Mouse (Mus musculus) 3T3-L1 (cell line): Measurements from ENCODE around the gene Adamtsl1.

Source experiments
- DNase-seq: peaks from one replicate; pipeline ENCODE4 v3.0.0-alpha.2; 2015; ENCODE audit warnings: low read depth, low spot score

Gene Adamtsl1

GRCm38 (mm10) chr4:85669735-85670134, 155.8 kb downstream of the Adamtsl1 start:
- no peak for DNase-seq

DNA sequence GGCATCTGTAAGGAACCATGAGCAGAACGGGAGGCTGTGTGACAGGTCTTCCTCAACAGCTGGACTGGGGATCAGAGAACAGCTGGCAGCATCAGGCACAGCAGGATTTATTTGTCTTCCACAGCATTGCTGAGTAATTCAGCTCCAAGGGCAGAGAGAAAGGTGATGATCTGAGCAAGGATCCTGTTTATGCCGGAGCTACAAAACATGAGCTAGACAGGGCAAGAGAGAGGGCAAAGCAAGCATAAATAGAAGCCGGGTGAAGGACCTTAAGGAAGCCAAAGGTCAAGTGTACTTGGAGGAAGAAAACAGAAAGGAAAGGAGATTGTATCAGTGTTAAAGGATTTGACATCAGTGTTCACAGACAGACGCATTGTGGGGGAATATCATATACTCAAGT, 158.3 kb downstream of the Adamtsl1 start:
- DNase-seq, result no peak

DNA sequence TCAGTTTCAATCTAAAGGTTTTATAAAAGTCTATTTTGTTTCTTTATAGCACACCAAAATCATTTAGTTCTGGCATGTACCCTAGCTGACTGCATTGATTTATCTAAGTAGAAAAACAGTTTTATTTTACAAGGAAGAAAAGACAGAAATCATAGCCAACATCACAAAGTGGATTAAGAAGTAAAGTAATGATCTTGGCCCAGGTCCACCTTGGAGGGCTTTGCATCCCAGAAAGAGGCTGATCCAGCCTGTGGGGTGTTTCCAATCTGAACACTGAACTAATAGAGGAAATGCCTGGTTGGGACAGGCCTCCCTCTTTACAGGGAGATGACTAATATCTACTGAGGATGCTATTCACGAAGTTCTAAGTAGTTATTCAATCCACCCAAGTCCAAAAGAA, 163.6 kb downstream of the Adamtsl1 start:
- no peak for DNase-seq

DNA sequence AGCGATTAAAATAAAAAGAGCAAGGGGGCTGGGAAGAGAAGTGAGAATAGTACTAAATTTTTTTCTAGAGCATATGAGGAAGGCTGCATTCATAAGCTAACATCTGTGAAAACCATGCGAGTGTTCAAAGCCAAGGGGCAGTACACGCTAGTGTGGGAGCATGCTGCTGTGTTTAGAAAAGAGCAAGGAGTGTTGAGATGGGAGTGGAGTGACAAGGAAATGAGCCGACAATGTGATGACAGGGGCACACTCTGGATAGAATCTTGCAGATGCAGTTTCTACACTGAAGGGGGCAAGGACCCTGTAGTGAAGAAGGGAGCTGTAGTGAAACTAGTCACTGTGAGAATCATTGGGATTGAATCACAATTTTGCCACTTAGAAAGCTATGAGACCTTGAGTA, 172.2 kb downstream of the Adamtsl1 start:
- DNase-seq, result no peak

DNA sequence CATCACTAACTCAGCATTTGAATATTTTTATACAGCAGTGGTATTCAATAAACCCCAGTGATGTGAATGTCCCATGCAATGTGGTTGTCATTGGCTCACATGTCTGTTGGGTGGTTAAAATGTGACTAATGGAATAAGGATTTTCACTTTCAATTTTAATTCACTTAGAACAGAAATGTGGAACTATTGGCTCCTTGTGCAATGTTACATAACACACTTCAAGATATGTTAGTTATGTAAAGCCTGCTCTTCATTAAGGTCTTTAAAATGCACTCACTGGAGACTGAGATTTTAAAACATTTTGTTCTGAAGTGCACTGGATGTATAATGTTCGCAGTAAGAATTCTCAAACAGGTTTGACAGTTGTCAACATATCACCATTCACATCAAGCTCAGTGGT, 181.3 kb downstream of the Adamtsl1 start:
- no peak for DNase-seq

- no peak for DNase-seq
These were observed 193.5 kb downstream of the Adamtsl1 start for GRCm38 (mm10) chr4:85707352-85708057.

DNA sequence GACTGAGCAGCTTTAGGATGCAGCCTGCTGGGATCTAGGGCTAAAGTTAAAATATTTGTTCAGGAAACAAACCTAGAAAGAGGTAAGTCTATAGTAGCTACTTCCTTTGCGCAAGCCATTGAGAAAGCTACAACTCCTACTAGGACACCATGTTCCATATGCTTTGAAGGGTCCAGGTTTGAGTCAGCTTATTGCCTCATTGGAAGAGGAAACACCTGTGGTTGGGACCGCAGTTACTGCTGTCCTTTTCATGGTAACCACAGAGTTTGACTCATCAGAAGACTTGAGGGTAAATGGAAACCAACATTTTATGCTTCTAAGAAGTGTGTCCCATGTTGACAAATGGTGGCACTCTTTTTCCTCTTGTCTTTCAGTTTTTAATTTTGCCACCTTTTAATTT, 195.7 kb downstream of the Adamtsl1 start:
- no peak for DNase-seq

- DNase-seq, result no peak
These were observed 211.0 kb downstream of the Adamtsl1 start for GRCm38 (mm10) chr4:85724999-85725398.

GRCm38 (mm10) chr4:85727731-85728130, 213.8 kb downstream of the Adamtsl1 start:
- no peak for DNase-seq

DNA sequence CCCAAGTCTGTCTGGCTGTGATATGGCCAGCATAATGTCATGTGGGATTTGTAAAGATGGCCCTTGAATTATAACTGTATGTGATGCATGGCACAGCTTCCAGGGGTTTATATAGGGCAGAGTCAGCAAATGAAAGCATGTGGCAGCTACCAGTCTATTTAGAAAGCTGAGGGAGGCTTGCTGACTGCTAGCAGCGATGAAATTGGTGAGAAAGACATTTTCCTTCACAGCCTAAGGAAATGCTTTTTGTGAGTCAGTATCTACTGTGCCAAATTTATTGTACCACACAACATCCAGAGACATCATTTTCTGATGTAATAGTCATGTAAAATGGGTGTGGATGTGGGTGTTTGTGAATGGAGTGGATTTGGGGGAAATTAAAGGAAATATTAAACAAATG, 214.4 kb downstream of the Adamtsl1 start:
- no peak for DNase-seq

GRCm38 (mm10) chr4:85740478-85740877, 226.5 kb downstream of the Adamtsl1 start:
- DNase-seq, result no peak

GRCm38 (mm10) chr4:85741825-85742391, 227.9 kb downstream of the Adamtsl1 start:
- DNase-seq, result no peak

GRCm38 (mm10) chr4:85743427-85743826, 229.5 kb downstream of the Adamtsl1 start:
- DNase-seq, result no peak

- DNase-seq, result no peak
These were observed 248.7 kb downstream of the Adamtsl1 start for GRCm38 (mm10) chr4:85762684-85763083.

- no peak for DNase-seq
These were observed 249.4 kb downstream of the Adamtsl1 start for GRCm38 (mm10) chr4:85763161-85764014.

DNA sequence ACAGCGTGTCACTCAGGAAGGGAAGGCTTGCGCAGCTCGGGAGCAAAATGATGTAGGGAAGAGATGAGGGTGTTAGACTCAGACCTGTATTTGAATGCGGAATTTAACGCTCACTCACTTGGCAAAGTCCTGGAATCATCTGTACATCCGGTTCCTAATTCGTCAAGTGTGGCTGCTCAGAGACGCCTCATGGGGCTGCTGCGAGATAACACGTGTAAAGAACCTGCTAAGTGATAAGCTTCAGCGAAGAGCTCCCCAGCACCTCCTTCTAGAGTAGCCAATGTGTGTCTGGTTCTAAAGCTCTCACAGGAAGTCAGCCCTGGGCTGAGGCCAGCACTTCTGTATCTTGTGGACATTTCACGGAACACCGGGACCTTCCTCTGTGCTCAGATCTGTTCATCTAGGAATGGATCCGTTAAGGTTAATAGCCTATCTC, 250.1 kb downstream of the Adamtsl1 start:
- no peak for DNase-seq

DNA sequence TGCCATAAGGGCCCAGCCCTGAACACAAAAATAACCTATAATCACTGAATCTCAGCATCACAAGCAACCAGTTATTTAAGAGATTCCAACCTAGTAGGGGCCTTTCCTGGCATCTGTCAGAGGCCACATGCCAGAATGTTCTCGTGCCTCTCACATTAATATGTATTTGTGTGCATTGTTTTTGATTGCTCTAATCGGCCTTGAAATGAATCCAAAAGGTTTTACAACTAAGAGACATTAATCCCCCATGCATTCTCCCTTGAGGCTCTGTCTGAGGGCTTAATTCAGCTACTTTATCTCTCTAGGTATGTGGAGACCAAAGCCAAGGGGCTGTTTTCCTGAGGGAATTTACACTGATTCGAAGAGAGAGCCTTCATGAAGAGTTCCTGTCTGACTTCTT, 250.5 kb downstream of the Adamtsl1 start:
- DNase-seq, result no peak

DNA sequence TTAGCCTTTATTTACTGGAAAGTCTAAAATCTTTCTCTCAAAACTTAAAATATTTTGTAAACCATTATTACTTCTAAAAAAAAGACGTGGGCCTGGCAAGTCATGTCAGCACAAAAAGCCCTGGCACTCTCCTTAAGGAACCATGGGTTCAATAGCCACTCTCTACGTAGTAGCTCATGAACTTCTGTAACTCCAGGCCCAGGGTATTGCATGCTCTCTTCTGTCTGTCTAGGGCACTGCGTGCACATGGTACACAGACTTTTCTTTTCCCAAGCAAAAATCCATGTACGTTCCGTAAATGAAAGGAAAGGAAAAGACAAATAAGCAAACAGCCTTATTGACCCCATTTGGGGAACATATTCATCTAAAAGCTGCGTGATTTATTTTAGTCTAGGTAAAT, 253.7 kb downstream of the Adamtsl1 start:
- no peak for DNase-seq

GRCm38 (mm10) chr4:85768107-85768506, 254.1 kb downstream of the Adamtsl1 start:
- DNase-seq, result no peak

- no peak for DNase-seq
These were observed 268.5 kb downstream of the Adamtsl1 start for GRCm38 (mm10) chr4:85782511-85782910.

- DNase-seq, result no peak
These were observed 269.9 kb downstream of the Adamtsl1 start for GRCm38 (mm10) chr4:85783768-85784379.

DNA sequence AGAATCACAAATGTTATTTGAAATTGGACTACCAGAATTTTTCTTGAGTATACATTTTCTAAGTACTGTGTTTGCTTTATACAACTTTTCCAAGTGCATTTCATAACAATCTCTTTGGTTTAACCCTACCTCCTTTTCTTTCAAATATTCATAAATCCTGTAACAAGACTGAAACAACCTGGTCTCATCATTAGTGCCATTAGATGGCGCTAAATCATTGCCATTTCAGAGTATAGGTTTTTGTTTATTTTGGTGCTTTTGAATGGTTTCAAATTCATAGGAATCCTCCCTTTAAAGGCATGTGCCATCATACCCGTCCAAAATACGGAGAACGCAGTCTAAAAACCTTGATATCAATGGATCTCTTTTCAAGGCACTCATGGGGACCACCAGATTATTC, 270.5 kb downstream of the Adamtsl1 start:
- peak; percentile 6 for DNase-seq
